Mouse (Mus musculus): ENCODE measurements around the gene Olfr1148. TPM values are rescaled to one million over a fixed set of nuclear protein-coding genes. Genes with fewer than 3 reads are reported as not detected.

Gene Olfr1148
- not detected in 2 replicates for polyA plus RNA-seq (2012; rRNA removed)
- not detected in 2 replicates for polyA plus RNA-seq (2014; fragmentation: Nextera tagmentation; extraction: Ambion mirVana)

DNA sequence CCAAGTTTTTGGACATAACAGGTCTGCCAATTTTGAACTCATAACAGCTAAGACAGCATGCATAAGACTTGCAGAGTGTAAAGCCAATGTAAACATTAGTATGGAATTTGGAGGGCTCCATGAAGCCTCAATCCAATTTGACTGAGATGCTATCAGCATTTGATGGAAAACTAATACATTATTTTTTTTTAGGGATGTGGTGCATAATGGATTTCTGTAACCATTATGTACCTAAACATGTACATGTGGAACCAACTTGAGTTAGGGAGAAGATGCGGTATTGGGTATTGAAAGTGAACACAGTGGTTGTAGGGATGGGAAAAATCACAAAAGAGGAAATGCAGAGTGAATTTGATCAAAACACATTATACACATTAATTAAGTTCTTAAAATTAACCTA is at the start of gene Olfr1148:
TSS of gene Olfr1148 (plus strand) at position 301 of the 400 bp plus-strand sequence.
- no peak for ATAC-seq (ENCODE audit: insufficient read depth)
- Histone ChIP-seq H3K9me3 (ENCODE audit: control insufficient read depth, low read length) (no peaks in the 10 kb centered on the region), H3K4me3 (ENCODE audit: insufficient read depth in 1 of 2, low read depth in 2 of 2, low read length in 2 of 2) (no peak within 1 kb of the TSS), H3K4me1 (replicated peaks; ENCODE audit: control insufficient read depth in 2 of 2, insufficient read depth in 2 of 2, low read length in 1 of 2) (no peaks in the 10 kb centered on the region), H3K9ac (replicated peaks) (no peak within 1 kb of the TSS), H3K4me2 (ENCODE audit: low read depth) (no peak within 1 kb of the TSS), H3K27ac (no peak within 1 kb of the TSS), H3K36me3 (replicated peaks; ENCODE audit: control insufficient read depth, insufficient read depth, low read depth) (no peaks in the 10 kb centered on the region), H3K27me3 (ENCODE audit: control insufficient read depth, insufficient read depth, low read length) (no peaks in the 10 kb centered on the region)
- DNase-seq (ENCODE audit: low read depth in 3 of 3, low spot score in 3 of 3): no peak
- TF ChIP-seq CTCF (IDR thresholded peaks at IDR 0.05; ENCODE audit: low read depth) (no peak), EP300 (IDR thresholded peaks at IDR 0.05; ENCODE audit: low read depth) (no peak)
- WGBS (ENCODE audit: insufficient replicate concordance): 67% methylated on average over 1 of the region's 1 CpGs

DNA sequence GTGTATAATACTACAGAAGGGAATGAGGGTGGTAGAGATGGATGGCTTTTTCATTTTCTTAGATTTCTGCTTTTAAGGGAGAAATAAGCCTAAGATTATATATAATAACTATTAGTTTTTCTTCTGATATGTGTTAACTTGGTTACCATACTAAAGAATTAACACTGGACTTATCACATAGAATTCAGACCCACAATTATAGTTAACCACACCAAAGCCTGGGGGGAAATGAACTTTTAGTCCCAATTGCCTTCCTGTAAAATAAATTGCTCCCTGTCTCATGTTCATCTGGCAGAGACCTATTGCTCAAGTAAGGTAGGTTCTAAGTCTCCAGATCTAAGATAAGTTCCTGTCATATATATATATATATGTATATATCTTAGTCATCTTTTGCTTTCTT is 30.0 kb upstream of the Olfr1148 start, which contains the start of gene Olfr1143:
TSS of gene Olfr1143 (plus strand) at position 301 of the 400 bp plus-strand sequence.
- Histone ChIP-seq H3K27ac (no peak within 1 kb of the TSS), H3K36me3 (replicated peaks; ENCODE audit: control insufficient read depth, insufficient read depth, low read depth) (no peaks in the 10 kb centered on the region), H3K9ac (replicated peaks) (no peak within 1 kb of the TSS), H3K4me2 (ENCODE audit: low read depth) (no peak within 1 kb of the TSS), H3K4me3 (ENCODE audit: insufficient read depth in 1 of 2, low read depth in 2 of 2, low read length in 2 of 2) (no peak within 1 kb of the TSS), H3K9me3 (ENCODE audit: control insufficient read depth, low read length) (no peaks in the 10 kb centered on the region), H3K4me1 (replicated peaks; ENCODE audit: control insufficient read depth in 2 of 2, insufficient read depth in 2 of 2, low read length in 1 of 2) (no peaks in the 10 kb centered on the region), H3K27me3 (ENCODE audit: control insufficient read depth, insufficient read depth, low read length) (no peaks in the 10 kb centered on the region)
- TF ChIP-seq EP300 (IDR thresholded peaks at IDR 0.05; ENCODE audit: low read depth) (no peak), CTCF (IDR thresholded peaks at IDR 0.05; ENCODE audit: low read depth) (no peak)
- no peak for ATAC-seq (ENCODE audit: insufficient read depth)
- no peak for DNase-seq (ENCODE audit: low read depth in 3 of 3, low spot score in 3 of 3)

DNA sequence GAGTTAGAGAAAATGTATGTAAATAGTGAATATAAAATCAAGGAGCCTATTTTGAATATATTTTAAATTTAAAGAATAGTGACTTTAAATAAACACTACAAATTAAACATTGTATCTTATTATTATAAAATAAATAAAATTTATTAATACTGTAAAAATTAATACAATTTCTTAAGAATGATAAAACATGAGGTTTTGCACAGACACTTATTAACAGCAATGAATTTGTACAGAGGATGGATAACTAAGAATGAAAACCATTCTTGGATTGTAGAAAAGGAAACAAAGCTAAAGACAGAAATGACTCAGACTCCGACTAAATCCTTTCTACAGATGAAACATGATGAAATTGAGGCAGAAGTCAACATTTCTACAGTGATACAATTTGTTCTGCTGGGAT is 20.8 kb upstream of the Olfr1148 start, which contains the start of gene Olfr1145:
TSS of gene Olfr1145 (plus strand) at position 301 of the 400 bp plus-strand sequence.
- Histone ChIP-seq H3K4me3 (ENCODE audit: insufficient read depth in 1 of 2, low read depth in 2 of 2, low read length in 2 of 2) (no peak within 1 kb of the TSS), H3K36me3 (replicated peaks; ENCODE audit: control insufficient read depth, insufficient read depth, low read depth) (no peaks in the 10 kb centered on the region), H3K27ac (no peak within 1 kb of the TSS), H3K9ac (replicated peaks) (no peak within 1 kb of the TSS), H3K27me3 (ENCODE audit: control insufficient read depth, insufficient read depth, low read length) (no peaks in the 10 kb centered on the region), H3K9me3 (ENCODE audit: control insufficient read depth, low read length) (no peaks in the 10 kb centered on the region), H3K4me2 (ENCODE audit: low read depth) (no peak within 1 kb of the TSS), H3K4me1 (replicated peaks; ENCODE audit: control insufficient read depth in 2 of 2, insufficient read depth in 2 of 2, low read length in 1 of 2) (no peaks in the 10 kb centered on the region)
- TF ChIP-seq EP300 (IDR thresholded peaks at IDR 0.05; ENCODE audit: low read depth): no peak
- no peak for TF ChIP-seq CTCF (IDR thresholded peaks at IDR 0.05; ENCODE audit: low read depth)
- ATAC-seq (ENCODE audit: insufficient read depth): no peak
- DNase-seq (ENCODE audit: low read depth in 3 of 3, low spot score in 3 of 3): no peak
- 55% methylated on average over 1 of the region's 1 CpGs for WGBS (ENCODE audit: insufficient replicate concordance)

DNA sequence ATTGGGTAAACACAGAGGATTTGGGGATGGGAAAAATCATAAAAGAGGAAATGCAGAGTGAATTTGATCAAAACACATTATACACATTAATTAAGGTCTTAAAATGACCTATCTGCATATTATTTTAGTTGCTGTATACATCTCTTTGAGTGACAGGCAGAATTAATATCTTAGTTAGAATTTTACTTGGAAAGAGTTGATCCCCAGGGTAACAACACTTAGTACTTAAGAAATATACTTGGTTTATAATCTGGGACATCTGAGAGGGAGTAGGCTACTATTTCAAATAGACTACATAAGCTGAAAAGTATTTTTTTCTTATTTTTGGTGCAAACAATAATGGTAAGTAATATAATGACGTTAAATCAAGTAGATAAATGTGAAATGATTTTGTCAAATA is 13.4 kb downstream of the Olfr1148 start, which contains the start of gene Olfr1150-ps1:
TSS of gene Olfr1150-ps1 (plus strand) at position 301 of the 400 bp plus-strand sequence.
- 38% methylated on average over 1 of the region's 1 CpGs for WGBS (ENCODE audit: insufficient replicate concordance)
- ATAC-seq (ENCODE audit: insufficient read depth) (no peak), DNase-seq (ENCODE audit: low read depth in 3 of 3, low spot score in 3 of 3) (no peak)
- H3K27me3 ChIP-seq (ENCODE audit: control insufficient read depth, insufficient read depth, low read length): no peaks in the 10 kb centered on the region
- no peak within 1 kb of the TSS for H3K9ac ChIP-seq (replicated peaks)
- no peaks in the 10 kb centered on the region for H3K9me3 ChIP-seq (ENCODE audit: control insufficient read depth, low read length)
- no peak within 1 kb of the TSS for H3K27ac ChIP-seq
- H3K4me3 ChIP-seq (ENCODE audit: insufficient read depth in 1 of 2, low read depth in 2 of 2, low read length in 2 of 2): no peak within 1 kb of the TSS
- no peak for TF ChIP-seq EP300 (IDR thresholded peaks at IDR 0.05; ENCODE audit: low read depth)
- TF ChIP-seq CTCF (IDR thresholded peaks at IDR 0.05; ENCODE audit: low read depth): no peak
- no peaks in the 10 kb centered on the region for H3K36me3 ChIP-seq (replicated peaks; ENCODE audit: control insufficient read depth, insufficient read depth, low read depth)
- H3K4me1 ChIP-seq (replicated peaks; ENCODE audit: control insufficient read depth in 2 of 2, insufficient read depth in 2 of 2, low read length in 1 of 2): no peaks in the 10 kb centered on the region
- H3K4me2 ChIP-seq (ENCODE audit: low read depth): no peak within 1 kb of the TSS

DNA sequence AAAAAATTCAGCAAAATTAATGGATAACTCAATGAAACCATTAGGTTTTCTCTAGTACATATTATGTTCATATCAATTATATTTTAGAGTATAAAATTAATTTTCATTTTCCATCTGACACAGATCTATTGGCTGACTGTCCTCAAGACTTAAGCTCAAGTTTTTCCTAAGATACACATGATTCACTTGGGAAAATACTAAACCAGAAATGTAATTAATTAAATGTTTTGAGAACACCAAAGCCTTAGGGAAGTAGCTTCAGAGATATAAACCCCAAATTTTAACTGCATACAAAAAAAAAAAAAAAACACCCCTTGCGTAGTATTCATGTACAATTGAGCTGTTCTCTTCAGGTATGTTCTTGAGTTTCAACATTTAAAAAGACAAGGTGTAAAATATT is 25.2 kb downstream of the Olfr1148 start, which contains the start of gene Olfr1151:
TSS of gene Olfr1151 (plus strand) at position 301 of the 400 bp plus-strand sequence.
- H3K4me2 ChIP-seq (ENCODE audit: low read depth): no peak within 1 kb of the TSS
- no peaks in the 10 kb centered on the region for H3K36me3 ChIP-seq (replicated peaks; ENCODE audit: control insufficient read depth, insufficient read depth, low read depth)
- no peak for DNase-seq (ENCODE audit: low read depth in 3 of 3, low spot score in 3 of 3)
- 57% methylated on average over 1 of the region's 1 CpGs for WGBS (ENCODE audit: insufficient replicate concordance)
- no peak within 1 kb of the TSS for H3K4me3 ChIP-seq (ENCODE audit: insufficient read depth in 1 of 2, low read depth in 2 of 2, low read length in 2 of 2)
- H3K9me3 ChIP-seq (ENCODE audit: control insufficient read depth, low read length): no peaks in the 10 kb centered on the region
- ATAC-seq (ENCODE audit: insufficient read depth): no peak
- H3K27me3 ChIP-seq (ENCODE audit: control insufficient read depth, insufficient read depth, low read length): no peaks in the 10 kb centered on the region
- no peak within 1 kb of the TSS for H3K9ac ChIP-seq (replicated peaks)
- TF ChIP-seq EP300 (IDR thresholded peaks at IDR 0.05; ENCODE audit: low read depth) (no peak), CTCF (IDR thresholded peaks at IDR 0.05; ENCODE audit: low read depth) (no peak)
- no peaks in the 10 kb centered on the region for H3K4me1 ChIP-seq (replicated peaks; ENCODE audit: control insufficient read depth in 2 of 2, insufficient read depth in 2 of 2, low read length in 1 of 2)
- H3K27ac ChIP-seq: no peak within 1 kb of the TSS
